Mouse (Mus musculus) kidney, postnatal 25 days (tissue): ENCODE data around the gene Cacng7.
"Not testable (repeated sequence)": the region's sequence is repeated elsewhere in the genome, so short reads cannot be mapped to it uniquely, and the experiment has no call there.

ENCODE experiments used
- DNase-seq, 2 experiments: peaks; one replicate each; pipeline ENCODE4 v3.0.0; 2021; ENCODE audit warnings: mixed read lengths in 2 of 2

Gene Cacng7

DNA sequence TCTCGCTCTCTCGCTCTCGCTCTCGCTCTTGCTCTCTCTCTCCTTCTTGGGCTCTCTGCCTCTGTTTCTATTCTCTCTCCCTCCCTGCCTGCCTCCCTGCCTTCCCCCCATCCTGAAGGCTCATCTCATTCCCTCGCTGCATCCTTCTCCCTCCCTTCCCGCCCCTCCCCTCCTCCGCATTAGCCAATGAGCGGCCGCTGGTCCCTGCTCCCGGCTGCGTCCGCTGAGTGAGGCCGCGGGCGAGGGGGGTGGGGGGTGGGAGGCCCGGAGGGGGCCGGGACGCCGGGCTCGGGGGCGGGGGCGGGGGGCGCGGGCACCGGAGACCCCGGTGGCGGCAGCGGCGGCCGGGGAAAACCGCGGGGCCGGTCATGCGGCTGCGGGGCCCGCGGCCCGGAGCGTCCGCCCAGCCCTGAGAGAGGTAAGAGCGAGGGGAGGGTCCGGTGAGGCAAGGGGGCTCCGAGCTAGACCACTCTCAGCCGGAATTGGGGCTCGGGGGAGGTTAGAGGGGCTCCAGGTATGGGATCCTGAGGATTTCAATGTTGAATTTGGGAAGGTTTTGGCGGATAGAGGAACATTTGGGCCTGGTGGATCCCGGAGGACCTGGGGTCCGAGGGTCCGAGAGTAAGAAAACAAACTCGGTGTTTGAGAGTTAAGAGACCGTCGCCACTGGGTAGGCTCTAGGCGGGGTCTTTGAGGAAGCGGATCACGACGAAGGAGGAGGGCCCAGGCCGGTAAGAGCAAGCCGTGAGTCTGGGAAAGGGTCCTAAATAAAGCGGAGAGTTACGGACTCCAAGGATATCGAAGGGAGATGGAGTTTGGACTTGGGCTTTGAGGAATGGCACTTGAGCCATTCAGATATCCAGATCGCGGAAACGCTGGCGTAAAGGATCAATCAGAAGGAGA, at the start of gene Cacng7:
Cacng7 (plus strand) TSS at position 337 of the 903 bp plus-strand sequence.
- DNase-seq, result peak in 1 of 2 experiments; percentile 10

DNA sequence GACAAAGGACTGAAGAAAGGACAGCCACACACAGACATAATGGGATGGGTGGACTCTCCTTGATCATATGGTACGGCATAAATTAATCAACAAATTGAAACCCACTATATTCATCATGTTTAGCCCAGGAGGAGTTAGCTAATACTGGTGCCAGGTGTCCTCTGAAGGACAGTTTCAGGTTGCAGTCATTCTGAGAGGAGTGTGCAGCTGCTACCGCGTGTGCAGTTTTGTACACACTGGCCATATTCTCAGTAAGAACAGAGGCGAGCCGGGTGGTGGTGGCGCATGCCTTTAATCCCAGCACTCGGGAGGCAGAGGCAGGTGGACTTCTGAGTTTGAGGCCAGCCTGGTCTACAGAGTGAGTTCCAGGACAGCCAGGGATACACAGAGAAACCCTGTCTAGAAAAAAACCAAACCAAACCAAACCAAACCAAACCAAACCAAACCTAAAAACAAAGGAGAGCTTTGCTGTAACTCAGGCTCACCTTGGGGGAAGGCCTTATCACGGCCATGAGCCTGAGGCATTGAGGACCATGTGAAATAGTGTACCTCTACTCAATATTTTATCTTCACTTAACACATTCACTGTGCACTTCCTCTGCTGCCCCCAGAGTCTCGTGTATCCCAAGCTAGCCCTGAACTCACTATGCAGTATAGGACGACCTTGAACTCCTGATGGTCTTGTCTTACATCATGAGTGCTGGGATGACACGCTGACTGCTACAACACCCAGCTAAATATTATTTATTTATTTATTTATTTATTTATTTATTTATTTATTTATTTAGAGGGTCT, 49.5 kb upstream of the Cacng7 start:
- no peak for DNase-seq

DNA sequence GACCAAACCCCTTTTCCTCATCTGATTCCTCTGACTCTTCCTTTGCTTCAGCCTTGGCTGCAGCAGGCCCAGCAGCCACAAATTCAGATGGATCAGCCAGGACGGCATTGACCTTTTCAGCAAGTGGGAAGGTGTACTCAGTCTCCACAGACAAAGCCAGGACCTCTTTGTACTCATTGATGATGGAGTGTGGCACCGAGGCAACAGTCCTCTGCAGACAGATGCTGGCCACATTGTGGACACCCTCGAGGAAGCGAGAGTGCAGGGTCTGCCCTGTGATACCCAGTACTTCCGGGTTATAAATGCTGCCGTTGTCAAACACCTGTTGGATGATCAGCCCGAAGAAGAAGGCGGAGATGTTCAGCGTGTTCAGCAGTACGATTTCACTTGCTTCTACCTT, 48.2 kb upstream of the Cacng7 start:
- no peak for DNase-seq

DNA sequence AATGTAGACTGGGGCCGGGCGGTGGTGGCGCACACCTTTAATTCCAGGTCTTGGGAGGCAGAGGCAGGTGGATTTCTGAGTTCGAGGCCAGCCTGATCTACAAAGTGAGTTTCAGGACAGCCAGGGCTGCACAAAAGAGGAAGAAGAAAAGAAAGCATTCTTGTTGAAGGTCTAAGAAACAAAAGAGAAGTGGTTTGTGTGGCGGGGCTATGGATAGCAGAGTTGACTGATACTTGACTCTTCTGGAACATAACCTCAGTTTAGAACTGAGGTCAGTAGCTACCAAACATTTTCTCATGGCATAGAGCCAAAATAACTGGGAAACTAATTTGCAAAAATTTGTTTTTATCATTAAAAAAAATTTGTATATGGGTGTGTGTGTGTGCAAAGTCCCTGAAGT, 46.7 kb upstream of the Cacng7 start:
- DNase-seq, result no peak

DNA sequence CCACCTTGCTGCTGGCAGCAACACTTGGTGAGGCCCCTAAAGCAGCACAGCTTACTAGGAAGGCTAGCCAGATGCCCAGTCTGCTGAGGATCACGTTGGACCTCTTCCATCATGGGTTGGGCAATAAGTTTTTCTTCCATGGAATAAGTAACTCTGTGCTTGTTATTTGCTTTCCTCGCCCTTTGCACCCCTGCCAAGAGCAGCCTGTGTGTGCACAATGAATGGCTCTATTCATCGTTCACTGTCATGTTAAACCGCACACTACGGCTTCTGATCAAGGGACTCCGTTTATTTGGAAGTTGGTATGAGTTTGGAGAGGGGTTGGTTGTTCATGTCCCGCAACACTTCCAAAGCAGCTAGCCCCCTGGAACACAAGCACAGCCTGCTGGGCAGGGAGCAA, 45.6 kb upstream of the Cacng7 start:
- no peak for DNase-seq

DNA sequence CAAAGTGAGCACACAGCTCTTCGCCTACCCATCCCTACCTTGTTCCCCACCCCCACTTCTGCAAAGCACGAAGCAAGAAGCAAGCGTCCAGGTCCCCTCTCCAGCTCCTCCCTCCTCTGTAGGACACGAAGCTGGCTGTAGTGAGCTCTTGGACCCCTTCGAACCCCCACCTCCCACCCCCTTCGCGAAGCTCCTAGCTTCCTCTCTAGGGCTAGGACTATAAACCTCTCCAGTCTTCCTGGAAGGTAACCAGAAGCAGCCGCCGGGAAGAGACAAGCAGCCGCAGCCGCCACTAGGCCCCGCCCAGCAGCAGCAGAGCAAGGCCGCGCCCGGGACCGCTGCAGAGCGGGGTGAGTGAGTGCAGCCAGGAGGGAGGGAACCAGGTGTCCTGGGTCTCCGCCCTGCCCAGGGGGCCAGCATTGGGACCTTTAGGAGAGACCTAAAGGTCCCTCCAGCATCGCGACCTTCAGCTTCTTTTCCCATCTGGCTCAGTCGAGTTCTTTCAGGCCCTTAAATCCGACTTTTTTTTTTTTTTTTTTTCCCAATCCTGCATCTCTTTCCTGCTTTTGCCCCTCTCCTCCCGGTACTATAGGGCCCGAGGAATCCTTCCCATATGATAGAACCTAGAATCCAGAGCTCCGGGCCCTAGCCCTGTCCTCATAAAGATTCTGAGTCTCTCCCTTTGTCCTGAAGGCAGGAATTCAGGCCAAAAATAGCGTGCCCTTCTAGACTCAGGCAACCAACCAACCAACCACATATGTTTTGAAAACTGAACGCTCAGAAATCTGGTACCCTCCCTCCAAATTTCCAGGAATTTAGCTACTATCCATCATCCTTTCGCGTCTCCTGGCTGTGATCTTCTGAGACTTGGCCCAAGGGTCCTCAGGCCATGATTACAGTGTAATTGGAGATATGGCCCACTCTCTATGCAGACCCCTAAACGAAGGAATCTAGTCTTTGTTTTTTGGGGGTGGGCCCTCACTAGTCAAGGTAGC, 43.5 kb upstream of the Cacng7 start, which contains the start of the genes Myadm and Prkcg:
Myadm (plus strand) TSS at position 105 of the 995 bp plus-strand sequence.
Prkcg (plus strand) TSS at position 204 of the 995 bp plus-strand sequence.
- DNase-seq, result peak; percentile 82 to 89

DNA sequence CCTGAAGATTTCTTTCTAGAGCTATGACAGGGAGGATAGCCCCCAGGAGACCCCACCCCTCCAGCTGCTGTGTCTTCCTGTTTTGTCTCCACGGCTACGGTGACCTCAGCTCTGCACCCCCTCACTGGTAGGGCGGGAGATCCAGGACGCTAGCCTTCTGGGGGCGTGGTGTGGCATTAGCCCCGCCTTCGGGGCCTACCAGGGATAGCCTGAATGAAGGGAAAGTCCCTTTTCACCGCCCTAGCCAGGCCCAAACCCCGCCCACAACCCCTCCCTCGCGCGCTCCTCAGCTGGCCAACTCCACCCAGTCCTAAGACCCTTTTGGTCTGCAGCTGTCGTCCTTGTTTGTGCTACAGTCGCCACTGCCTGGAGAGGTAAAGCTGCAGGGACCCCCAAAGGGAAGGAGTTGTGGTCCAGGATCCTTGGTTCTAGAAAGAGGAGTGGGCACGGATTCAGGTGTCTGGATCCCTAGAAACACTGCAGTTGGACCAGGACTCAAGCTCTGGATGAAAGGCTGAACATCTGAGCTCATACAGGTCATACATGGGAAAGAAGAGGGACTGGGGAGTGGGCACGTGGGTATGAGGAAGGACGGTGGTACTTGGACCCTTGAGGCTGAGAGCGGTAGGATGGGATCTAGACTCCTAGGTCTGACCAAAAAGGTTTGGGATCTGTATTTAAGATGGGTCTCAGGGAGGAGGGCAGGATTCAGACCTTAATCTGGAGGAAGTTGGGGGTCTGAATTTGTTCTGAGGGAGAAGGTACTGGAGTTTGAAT, 42.3 kb upstream of the Cacng7 start:
- DNase-seq, result peak; percentile 96 to 97

DNA sequence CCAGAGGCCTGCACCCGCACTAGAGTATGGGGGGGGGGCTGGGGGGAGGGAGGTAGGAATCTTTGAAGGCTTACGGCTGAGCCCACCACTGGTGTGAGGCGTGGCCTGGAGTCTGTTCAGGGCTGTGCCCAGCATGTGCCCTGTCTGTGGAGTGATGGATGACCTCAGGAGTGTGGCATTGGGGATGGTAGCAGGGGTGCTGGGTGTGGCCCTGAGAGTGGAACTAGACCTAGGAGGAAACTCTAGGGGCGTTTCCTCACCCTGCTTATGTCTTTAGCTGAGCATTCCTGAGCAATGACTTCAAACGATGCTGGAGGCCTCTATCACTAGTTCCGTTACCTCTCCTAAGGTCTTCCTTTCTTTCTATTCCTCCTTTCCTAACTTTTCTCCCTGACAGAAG, 41.6 kb upstream of the Cacng7 start:
- peak in 1 of 2 experiments; percentile 46 for DNase-seq

DNA sequence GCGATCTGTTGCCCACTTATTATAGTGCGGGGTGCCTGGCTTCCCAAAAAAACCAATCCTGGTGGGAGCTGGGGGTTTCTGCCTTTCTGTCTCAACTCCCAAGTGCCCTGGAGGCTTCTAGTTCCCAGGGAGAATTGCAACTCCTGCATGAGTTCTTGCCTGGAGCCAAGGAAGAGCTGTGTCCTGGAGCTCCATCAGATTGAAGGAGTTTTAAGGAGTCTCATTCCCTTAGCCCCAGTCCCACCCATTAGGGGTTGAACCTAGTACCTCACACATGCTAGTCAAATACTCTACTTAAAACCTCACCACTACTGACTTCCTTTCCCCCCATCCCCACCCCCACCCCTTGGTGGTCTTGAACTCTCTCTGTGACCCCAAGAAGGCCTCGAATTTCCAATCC, 41.0 kb upstream of the Cacng7 start:
- DNase-seq, result no peak

DNA sequence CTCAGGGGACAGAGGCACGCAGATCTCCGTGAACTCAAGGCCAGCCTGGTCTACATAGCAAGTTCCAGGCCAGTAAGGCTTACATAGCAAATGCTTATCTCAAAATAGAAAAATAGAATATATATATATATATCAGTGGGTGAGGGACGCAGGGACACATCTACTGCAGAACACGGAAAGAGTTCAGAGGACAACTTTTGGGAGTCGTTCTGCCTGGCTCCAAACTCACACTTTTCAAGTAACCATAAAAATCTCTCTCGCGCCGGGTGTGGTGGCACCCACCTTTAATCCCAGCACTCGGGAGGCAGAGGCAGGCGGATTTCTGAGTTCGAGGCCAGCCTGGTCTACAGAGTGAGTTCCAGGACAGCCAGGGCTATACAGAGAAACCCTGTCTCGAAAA, 40.5 kb upstream of the Cacng7 start:
- not testable (repeated sequence) for DNase-seq

DNA sequence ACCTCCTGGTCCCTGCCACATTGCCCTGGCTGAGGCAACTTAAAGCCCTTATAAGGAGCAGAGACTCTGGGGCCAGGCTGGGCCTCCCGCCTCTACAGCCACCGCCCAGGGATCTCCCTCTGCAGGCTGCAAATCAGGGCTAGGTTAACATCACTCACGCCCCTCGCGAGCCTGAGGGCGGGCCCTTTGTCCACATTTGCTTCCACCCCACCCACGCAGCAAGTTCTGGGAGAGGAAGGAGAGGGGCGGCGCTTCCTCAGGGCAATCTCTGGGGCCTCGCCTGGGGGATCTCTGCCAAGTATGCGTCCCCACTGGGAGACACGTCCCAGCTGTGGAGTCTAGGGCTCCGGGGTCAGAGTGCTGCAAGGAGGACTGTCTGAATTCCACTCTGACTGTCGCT, 40.0 kb upstream of the Cacng7 start:
- peak; percentile 93 to 97 for DNase-seq

DNA sequence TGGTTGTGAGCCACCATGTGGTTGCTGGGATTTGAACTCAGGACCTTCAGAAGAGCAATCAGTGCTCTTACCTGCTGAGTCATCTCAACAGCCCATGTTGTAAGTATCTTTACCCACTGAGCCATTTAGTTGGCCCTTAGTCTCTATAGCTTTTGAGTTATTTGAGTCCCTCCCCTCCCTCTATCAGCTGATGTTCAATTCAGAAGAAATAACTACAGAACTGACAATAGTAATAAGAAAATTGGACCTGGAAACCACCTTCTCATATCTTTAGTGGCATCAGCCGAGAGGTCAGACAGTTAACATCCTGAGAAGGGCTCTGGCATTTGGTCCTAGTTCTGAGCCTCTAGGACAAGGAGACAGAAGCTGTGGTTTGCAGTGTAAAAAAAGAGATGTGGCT, 38.0 kb upstream of the Cacng7 start:
- no peak for DNase-seq

DNA sequence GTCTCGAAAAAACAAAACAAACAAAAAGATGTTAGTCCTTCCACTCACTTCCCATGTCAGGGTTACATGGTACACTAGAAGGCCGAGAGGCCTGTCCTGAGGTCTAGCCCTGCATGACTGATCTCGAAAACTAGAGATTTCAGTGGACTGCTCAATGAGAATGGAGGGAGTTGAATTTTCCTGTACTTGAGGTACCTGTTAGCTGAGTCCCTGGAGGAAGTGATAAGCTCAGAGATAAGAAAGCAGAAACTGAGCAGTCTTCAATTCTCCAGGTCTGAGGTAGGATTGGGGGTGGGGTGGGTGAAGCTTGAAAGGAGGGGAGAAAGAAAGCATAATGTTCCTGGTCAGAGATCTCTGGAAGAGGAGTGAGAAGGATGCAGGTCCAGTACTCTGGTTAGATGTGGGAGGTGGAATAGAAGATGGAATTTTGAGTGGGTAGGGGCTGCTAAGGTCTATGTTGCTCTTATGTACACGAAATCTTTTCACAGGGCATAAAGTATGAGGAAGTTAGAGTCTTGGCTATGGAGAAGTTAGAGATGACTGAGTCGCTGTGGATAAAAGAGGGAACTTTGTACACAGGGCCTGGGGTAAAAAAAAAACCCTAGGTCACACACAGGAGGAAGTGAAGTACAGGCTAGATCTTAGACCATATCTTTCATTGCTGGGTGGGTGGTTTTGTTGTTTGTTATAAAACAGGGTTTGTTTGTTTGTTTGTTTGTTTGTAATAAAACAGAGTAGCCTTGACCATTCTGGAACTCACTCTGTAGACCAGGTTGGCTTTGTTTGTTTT, 37.2 kb upstream of the Cacng7 start:
- DNase-seq, result no peak

DNA sequence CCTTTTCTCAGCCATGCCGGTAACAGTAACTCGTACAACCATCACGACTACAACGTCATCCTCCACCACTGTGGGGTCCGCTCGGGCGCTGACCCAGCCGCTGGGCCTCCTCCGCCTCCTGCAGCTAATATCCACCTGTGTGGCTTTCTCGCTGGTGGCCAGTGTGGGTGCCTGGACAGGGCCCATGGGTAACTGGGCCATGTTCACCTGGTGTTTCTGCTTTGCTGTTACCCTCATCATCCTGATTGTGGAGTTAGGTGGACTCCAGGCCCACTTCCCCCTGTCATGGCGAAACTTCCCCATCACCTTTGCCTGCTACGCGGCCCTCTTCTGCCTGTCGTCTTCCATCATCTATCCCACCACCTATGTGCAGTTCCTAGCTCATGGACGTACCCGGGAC, 36.0 kb upstream of the Cacng7 start:
- no peak for DNase-seq

DNA sequence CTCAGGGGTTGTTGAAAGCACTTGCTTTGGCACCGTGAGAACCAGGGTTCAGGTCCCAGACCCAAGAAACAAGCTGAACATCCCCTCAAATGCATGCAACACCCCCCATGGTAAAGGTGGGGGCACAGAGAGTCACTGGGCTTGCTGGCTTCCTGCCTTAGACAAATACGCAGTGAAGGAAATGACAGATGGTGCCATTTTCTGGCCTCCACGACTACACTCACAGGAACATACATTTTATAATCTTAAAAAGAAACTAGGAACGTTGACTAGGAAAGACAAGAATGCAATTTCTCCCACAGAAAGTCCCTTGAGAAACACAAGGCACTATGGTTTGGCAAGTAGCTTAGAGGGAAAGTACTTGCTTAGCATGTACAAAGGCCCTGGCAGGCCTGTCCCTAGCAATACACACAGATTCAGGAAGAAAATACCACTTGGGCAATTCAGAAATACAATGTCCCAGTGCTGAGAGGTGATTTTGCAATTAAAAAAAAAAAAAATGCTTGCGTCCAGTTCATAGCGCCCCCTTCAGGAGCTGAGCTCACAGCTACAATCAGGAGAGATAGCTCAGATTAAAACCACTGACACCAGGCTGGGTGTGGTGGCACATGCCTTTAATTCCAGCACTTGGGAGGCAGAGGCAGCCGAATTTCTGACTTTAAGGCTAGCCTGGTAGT, 32.7 kb upstream of the Cacng7 start:
- peak in 1 of 2 experiments; percentile 26 for DNase-seq

DNA sequence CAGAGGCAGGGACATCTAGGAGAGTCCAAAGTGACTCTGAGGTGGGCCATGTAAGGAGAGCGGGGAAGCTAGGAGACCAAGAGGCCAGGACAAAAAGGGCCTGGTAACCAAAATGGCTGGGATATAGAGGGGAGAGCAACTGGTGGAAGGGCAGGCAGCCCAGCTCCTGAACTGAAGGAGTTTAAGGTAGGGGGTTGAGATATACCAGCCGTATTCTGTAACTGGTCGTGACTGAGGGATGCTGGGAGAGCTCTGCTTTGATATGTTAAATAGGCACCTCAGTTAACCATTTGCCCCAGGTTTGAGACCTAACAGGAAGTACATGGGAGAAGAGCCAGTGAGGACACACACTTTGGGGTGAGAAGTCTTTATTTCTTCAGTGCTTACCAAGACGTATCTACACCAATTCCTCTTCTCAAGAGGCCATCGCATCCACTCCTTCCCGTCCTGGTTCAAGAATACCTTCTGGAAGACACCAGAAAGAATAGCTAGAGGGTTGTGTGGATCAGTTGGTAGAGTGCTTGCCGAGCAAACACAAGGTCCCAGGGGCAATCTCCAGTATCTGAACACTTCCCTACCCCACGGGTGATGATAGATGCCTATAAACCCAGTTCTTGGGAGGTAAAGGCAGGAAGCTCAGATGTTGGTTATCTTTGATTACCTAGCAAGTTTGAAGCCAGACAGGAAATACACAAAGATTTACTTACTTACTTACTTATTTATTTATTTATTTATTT, 31.7 kb upstream of the Cacng7 start:
- no peak for DNase-seq

DNA sequence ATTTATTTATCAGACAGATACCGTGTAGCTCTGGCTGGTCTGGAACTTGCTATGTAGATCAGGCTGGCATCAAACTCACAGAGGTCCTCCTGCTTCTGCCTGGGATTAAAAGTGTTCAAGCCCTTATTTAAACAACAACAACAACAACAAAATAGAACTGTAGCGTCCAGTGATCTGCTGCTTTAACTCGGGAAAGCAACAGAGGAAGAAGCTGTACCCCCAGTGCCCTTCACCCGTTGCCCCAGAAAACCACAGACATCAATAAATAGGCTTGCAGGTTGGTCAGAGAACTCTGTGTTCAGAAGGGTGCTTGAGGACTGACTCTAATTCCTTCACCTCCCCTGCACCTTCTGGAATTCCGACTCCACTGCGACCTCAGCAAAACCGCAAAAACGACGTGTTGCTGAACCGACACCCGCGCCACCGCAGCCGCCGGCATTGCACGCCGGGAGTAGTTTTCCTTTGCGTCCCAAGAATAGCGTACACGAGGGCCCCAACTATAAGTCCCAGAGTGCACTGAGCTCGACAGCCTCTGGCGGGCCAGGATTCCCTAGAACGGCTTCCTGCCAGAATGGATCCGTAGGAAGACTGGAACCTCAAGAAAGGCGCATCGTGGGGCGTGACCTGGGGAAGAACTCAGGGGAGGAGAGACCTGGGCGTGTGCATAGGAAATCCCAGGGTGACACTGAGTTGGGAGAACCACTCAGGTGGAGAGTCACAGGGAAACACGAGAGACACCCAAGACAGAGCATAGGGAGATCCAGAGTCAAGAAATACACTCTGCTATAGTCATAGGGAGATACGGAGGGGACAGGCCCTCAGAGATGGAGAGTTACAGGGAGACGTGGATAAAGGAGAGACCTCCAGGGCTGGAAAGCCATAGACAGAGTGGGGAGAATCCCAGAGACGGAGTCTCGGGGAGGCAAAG, 30.9 kb upstream of the Cacng7 start:
- peak; percentile 24 to 47 for DNase-seq
